Mouse (Mus musculus): ENCODE data around the gene Gale. TPM values are rescaled to one million over a fixed set of nuclear protein-coding genes. Genes with fewer than 3 reads are reported as not detected.

The Gale gene
- polyA plus RNA-seq, 1 experiment: 5.6 TPM

DNA sequence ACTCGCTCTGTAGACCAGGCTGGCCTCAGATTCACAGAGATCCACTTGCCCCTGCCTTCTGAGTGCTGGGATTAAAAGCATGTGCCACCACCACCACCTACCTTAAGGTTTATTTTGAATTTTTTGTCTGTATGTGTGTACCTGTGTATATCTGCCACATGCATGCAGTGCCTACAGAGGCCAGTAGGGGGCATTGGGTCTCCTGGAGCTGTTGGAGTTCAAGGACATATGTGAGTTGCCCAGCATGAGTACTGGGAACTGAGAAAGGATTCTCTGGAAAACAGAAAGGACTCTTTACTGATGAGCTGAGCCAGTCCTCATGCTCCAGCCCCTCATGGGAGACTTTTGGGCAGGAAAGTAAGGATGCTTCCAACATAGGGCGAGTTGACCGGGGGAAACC is 12.0 kb upstream of the Gale start:
- peaks cover 20% of the 10 kb centered on the region for H3K4me1 ChIP-seq (ENCODE audit: control insufficient read depth, insufficient read depth, low read length)
- no peak overlapping the region for H3K4me3 ChIP-seq (ENCODE audit: insufficient read depth, low read length)
- no peak overlapping the region for H3K27ac ChIP-seq (ENCODE audit: insufficient read depth, low read depth, low read length)
- no peak for TF ChIP-seq CTCF (IDR thresholded peaks at IDR 0.05; ENCODE audit: low read depth, low read length)
- no peak for TF ChIP-seq POLR2A (IDR thresholded peaks at IDR 0.05; ENCODE audit: borderline replicate concordance, low read depth, low read length)

DNA sequence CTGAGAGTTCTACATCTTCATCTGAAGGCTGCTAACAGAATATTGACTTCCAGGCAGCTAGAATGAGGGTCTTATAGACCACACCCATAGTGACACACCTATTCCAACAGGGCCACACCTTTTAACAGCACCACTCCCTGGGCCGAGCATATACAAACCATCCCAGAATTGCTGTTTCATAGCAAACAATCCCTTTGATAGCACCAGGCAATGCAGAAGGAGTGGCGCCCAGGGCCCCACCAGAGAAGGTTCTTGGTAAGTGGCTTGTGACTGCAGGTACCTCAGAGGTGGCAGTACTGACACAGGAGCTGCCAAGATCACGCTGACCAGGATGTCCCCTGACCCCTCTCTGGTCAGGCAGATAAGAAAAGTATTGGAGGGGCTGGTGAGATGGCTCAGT is 10.3 kb upstream of the Gale start:
- no peak overlapping the region for H3K27ac ChIP-seq (ENCODE audit: insufficient read depth, low read depth, low read length)
- TF ChIP-seq POLR2A (IDR thresholded peaks at IDR 0.05; ENCODE audit: borderline replicate concordance, low read depth, low read length) (no peak), CTCF (IDR thresholded peaks at IDR 0.05; ENCODE audit: low read depth, low read length) (no peak)
- no peak overlapping the region for H3K4me3 ChIP-seq (ENCODE audit: insufficient read depth, low read length)
- peaks cover 15% of the 10 kb centered on the region for H3K4me1 ChIP-seq (ENCODE audit: control insufficient read depth, insufficient read depth, low read length)

DNA sequence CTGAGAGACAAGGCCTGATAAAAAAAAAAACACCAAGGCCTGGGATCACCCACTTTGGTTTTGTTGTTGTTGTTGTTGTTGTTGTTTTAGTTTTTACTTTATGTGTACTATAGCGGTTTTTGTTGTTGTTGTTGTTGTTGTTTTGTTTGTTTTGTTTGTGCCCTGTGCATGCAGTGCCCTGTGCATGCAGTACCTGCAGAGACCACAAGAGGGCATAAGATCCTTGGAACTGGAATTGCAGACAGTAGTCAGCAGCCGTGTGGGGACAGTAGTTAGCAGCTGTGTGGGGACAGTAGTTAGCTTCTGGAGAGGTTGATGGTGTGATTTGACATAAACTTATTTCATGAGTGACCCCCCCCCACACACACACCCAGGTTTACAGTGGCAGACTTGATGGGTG is 9.3 kb upstream of the Gale start:
- Histone ChIP-seq H3K27ac (ENCODE audit: insufficient read depth, low read depth, low read length) (no peak overlapping the region), H3K4me3 (ENCODE audit: insufficient read depth, low read length) (no peak overlapping the region), H3K4me1 (ENCODE audit: control insufficient read depth, insufficient read depth, low read length) (peaks cover 8% of the 10 kb centered on the region)
- TF ChIP-seq CTCF (IDR thresholded peaks at IDR 0.05; ENCODE audit: low read depth, low read length) (peak; percentile 88), POLR2A (IDR thresholded peaks at IDR 0.05; ENCODE audit: borderline replicate concordance, low read depth, low read length) (no peak)

- Histone ChIP-seq H3K4me1 (ENCODE audit: control insufficient read depth, insufficient read depth, low read length) (no peaks in the 10 kb centered on the region), H3K27ac (ENCODE audit: insufficient read depth, low read depth, low read length) (no peak overlapping the region), H3K4me3 (ENCODE audit: insufficient read depth, low read length) (no peak overlapping the region)
- TF ChIP-seq POLR2A (IDR thresholded peaks at IDR 0.05; ENCODE audit: borderline replicate concordance, low read depth, low read length): no peak
- no peak for TF ChIP-seq CTCF (IDR thresholded peaks at IDR 0.05; ENCODE audit: low read depth, low read length)
Measured at GRCm38 (mm10) chr4:135955886-135956285, 7.6 kb upstream of the Gale start.

DNA sequence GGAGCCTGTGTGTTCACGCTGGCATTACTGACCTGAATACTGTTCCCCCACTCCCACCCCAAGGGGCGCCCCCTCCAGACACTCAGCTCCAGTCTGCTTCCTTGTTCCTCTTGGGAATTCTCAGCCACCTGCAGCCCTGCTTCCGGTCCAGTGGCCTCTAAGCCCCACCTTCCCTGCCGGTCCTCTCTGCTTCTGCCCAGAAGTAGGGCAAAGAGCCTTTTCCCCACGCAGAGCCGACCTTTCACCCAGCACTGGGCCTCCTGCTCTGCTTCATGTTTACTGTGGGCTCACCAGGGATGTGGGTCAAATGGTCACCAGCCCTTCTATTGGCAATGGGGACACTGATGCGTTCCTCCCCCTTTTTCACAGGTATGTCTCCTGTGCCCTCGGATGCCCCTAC is 5.2 kb upstream of the Gale start:
- TF ChIP-seq CTCF (IDR thresholded peaks at IDR 0.05; ENCODE audit: low read depth, low read length): no peak
- TF ChIP-seq POLR2A (IDR thresholded peaks at IDR 0.05; ENCODE audit: borderline replicate concordance, low read depth, low read length): no peak
- H3K4me1 ChIP-seq (ENCODE audit: control insufficient read depth, insufficient read depth, low read length): peaks cover 2% of the 10 kb centered on the region; the same call in 1 of the 2 replicates
- H3K27ac ChIP-seq (ENCODE audit: insufficient read depth, low read depth, low read length): no peak overlapping the region
- no peak overlapping the region for H3K4me3 ChIP-seq (ENCODE audit: insufficient read depth, low read length)

DNA sequence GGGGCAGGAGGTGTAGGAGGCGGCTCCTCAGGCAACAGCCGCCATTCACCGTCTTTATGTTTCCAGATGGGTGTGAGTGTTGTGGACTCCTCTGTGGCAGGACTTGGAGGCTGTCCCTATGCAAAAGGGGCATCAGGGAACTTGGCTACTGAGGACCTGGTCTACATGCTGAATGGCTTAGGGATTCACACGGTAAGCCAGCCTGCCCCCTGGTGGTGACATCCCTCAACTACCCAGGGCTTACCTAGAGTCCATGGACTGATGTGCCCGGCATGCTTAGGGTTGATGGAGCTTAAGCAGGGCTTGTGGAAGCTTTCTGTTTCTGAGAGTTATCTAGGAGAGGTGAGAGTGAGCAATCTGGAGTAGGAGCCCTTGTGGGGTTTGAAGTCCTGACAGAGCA is 2.8 kb upstream of the Gale start:
- Histone ChIP-seq H3K4me3 (ENCODE audit: insufficient read depth, low read length) (no peak overlapping the region), H3K4me1 (ENCODE audit: control insufficient read depth, insufficient read depth, low read length) (peaks cover 9% of the 10 kb centered on the region), H3K27ac (ENCODE audit: insufficient read depth, low read depth, low read length) (no peak overlapping the region)
- TF ChIP-seq POLR2A (IDR thresholded peaks at IDR 0.05; ENCODE audit: borderline replicate concordance, low read depth, low read length): no peak
- peak; percentile 56; the same call in 1 of the 2 replicates for TF ChIP-seq CTCF (IDR thresholded peaks at IDR 0.05; ENCODE audit: low read depth, low read length)

- TF ChIP-seq POLR2A (IDR thresholded peaks at IDR 0.05; ENCODE audit: borderline replicate concordance, low read depth, low read length): no peak
- TF ChIP-seq CTCF (IDR thresholded peaks at IDR 0.05; ENCODE audit: low read depth, low read length): no peak
- Histone ChIP-seq H3K27ac (ENCODE audit: insufficient read depth, low read depth, low read length) (no peak overlapping the region), H3K4me1 (ENCODE audit: control insufficient read depth, insufficient read depth, low read length) (peaks cover 9% of the 10 kb centered on the region), H3K4me3 (ENCODE audit: insufficient read depth, low read length) (no peak overlapping the region)
Measured at GRCm38 (mm10) chr4:135961709-135962108, 1.8 kb upstream of the Gale start.

GRCm38 (mm10) chr4:135962198-135962597 is 1.3 kb upstream of the Gale start:
- Histone ChIP-seq H3K27ac (ENCODE audit: insufficient read depth, low read depth, low read length) (no peak overlapping the region), H3K4me1 (ENCODE audit: control insufficient read depth, insufficient read depth, low read length) (peaks cover 9% of the 10 kb centered on the region), H3K4me3 (ENCODE audit: insufficient read depth, low read length) (no peak overlapping the region)
- no peak for TF ChIP-seq POLR2A (IDR thresholded peaks at IDR 0.05; ENCODE audit: borderline replicate concordance, low read depth, low read length)

DNA sequence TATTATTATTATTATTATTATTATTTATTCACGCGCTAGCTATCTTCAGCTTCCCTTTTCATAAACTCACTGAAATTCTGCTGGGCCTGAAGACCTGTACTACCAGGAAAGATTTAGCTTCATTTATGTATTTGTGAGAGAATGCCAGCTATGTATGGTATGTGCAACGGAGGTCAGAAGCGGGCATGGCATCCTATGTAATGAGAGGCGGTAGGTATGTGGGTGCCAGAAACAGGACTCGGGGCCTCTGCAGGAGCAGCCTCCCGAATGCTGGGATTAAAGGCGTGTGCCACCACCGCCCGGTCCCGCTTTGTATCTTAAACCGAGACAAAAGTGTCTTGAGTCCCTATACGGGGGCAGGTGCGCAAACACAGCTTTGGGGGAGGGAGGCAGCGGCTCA is 581 bp upstream of the Gale start:
- Histone ChIP-seq H3K27ac (ENCODE audit: insufficient read depth, low read depth, low read length) (peak overlapping the region; percentile 71), H3K4me3 (ENCODE audit: insufficient read depth, low read length) (peak overlapping the region; percentile 75), H3K4me1 (ENCODE audit: control insufficient read depth, insufficient read depth, low read length) (peaks cover 9% of the 10 kb centered on the region)
- TF ChIP-seq CTCF (IDR thresholded peaks at IDR 0.05; ENCODE audit: low read depth, low read length) (no peak), POLR2A (IDR thresholded peaks at IDR 0.05; ENCODE audit: borderline replicate concordance, low read depth, low read length) (no peak)

- H3K4me3 ChIP-seq (ENCODE audit: insufficient read depth, low read length): peak overlapping the region; percentile 75
- H3K4me1 ChIP-seq (ENCODE audit: control insufficient read depth, insufficient read depth, low read length): peaks cover 9% of the 10 kb centered on the region
- H3K27ac ChIP-seq (ENCODE audit: insufficient read depth, low read depth, low read length): peak overlapping the region; percentile 38
- TF ChIP-seq POLR2A (IDR thresholded peaks at IDR 0.05; ENCODE audit: borderline replicate concordance, low read depth, low read length): no peak
- no peak for TF ChIP-seq CTCF (IDR thresholded peaks at IDR 0.05; ENCODE audit: low read depth, low read length)
Measured at GRCm38 (mm10) chr4:135964426-135964825, 899 bp downstream of the Gale start.

- peak overlapping the region; percentile 38 for H3K27ac ChIP-seq (ENCODE audit: insufficient read depth, low read depth, low read length)
- H3K4me1 ChIP-seq (ENCODE audit: control insufficient read depth, insufficient read depth, low read length): peaks cover 9% of the 10 kb centered on the region
- no peak for TF ChIP-seq POLR2A (IDR thresholded peaks at IDR 0.05; ENCODE audit: borderline replicate concordance, low read depth, low read length)
- TF ChIP-seq CTCF (IDR thresholded peaks at IDR 0.05; ENCODE audit: low read depth, low read length): no peak
- peak overlapping the region; percentile 75; the same call in 1 of the 2 replicates for H3K4me3 ChIP-seq (ENCODE audit: insufficient read depth, low read length)
Measured at GRCm38 (mm10) chr4:135965113-135965512, 1.6 kb downstream of the Gale start.

Measured in bone marrow macrophage, adult 2 months (primary cell).